Mouse (Mus musculus) stomach, postnatal 0 days (tissue): ENCODE measurements around the gene Pax3. TPM values are rescaled to one million over a fixed set of nuclear protein-coding genes. Genes with fewer than 3 reads are reported as not detected.

Experiments used
- ATAC-seq: fragments of 200-750 bp; cut with Nextera tagmentation; 2 replicates; pipeline ENCODE4 v1.8.0; 2017; ENCODE audit not compliant: low FRiP score, low TSS enrichment
- DNase-seq: peaks from one replicate; pipeline ENCODE4 v3.0.0-alpha.2; 2016; ENCODE audit warnings: low spot score
- H3K27ac ChIP-seq: fragments of 300-500 bp; sonication (generic); replicated peaks from 2 replicates; pipeline ENCODE4 v1.5.1; 2014; ENCODE audit warnings: mild to moderate bottlenecking, control low read depth
- H3K27me3 ChIP-seq: fragments of 300-500 bp; sonication (generic); 2 replicates; pipeline ENCODE4 v1.6.1; 2014; ENCODE audit warnings: low read length; ENCODE audit not compliant: control insufficient read depth, insufficient read depth
- H3K36me3 ChIP-seq: fragments of 300-500 bp; sonication (generic); 2 replicates; pipeline ENCODE4 v1.6.1; 2014; ENCODE audit warnings: low read length, mixed read lengths; ENCODE audit not compliant: control insufficient read depth, insufficient read depth
- H3K4me1 ChIP-seq: fragments of 300-500 bp; sonication (generic); replicated peaks from 2 replicates; pipeline ENCODE4 v1.6.1; 2014; ENCODE audit warnings: antibody characterized with exemption; ENCODE audit not compliant: control insufficient read depth, insufficient read depth
- H3K4me2 ChIP-seq: fragments of 300-500 bp; sonication (generic); replicated peaks from 2 replicates; pipeline ENCODE4 v1.6.1; 2014; ENCODE audit warnings: low read depth, mild to moderate bottlenecking, control low read depth, moderate library complexity
- H3K4me3 ChIP-seq: fragments of 300-500 bp; sonication (generic); 2 replicates; pipeline ENCODE4 v1.5.1; 2014; ENCODE audit warnings: low read depth, low read length, control low read depth
- H3K9ac ChIP-seq: fragments of 300-500 bp; sonication (generic); 2 replicates; pipeline ENCODE4 v1.6.1; 2014; ENCODE audit warnings: mild to moderate bottlenecking, low read length, control low read depth, mixed read lengths
- H3K9me3 ChIP-seq: fragments of 300-500 bp; sonication (generic); 2 replicates; pipeline ENCODE4 v1.6.1; 2016; ENCODE audit warnings: low read length; ENCODE audit not compliant: control insufficient read depth
- CTCF ChIP-seq: IDR thresholded peaks from 2 replicates; pipeline ENCODE4 v1.5.1; 2016; ENCODE audit warnings: antibody characterized with exemption, low read depth, mild to moderate bottlenecking, moderate library complexity
- EP300 ChIP-seq: optimal IDR thresholded peaks from 2 replicates; pipeline ENCODE3; 2016; ENCODE audit warnings: antibody characterized with exemption
- WGBS: fragments of 180-500 bp; shearing (Covaris S2); extraction: QIAGEN DNeasy Blood & Tissue Kit; methylation state at CpG from one replicate; pipeline ENCODE4 v1.1.7; 2014; 5-methylcytosine and 5-hydroxymethylcytosine counted together
- polyA plus RNA-seq: library from polyadenylated mRNA; unstranded; fragments of >200 nt; fragmentation: Nextera tagmentation; extraction: Ambion mirVana; gene quantifications from 2 replicates; pipeline ENCODE4 v1.2.1, GENCODE M21; 2015

The Pax3 gene
- polyA plus RNA-seq, 1 experiment from 2014 or later: not detected

GRCm38 (mm10) chr1:78110311-78110710, 86.6 kb downstream of the Pax3 start:
- Histone ChIP-seq H3K9ac (no peak overlapping the region), H3K9me3 (no peaks in the 10 kb centered on the region), H3K27me3 (no peaks in the 10 kb centered on the region), H3K27ac (no peak overlapping the region), H3K36me3 (no peaks in the 10 kb centered on the region), H3K4me1 (no peaks in the 10 kb centered on the region), H3K4me3 (no peak overlapping the region), H3K4me2 (no peak overlapping the region)
- TF ChIP-seq EP300: no peak
- TF ChIP-seq CTCF: no peak
- ATAC-seq (no peak), DNase-seq (no peak)
- WGBS: 31% methylated on average over 6 of the region's 6 CpGs

GRCm38 (mm10) chr1:78103511-78103910, 93.4 kb downstream of the Pax3 start:
- no peak overlapping the region for H3K4me3 ChIP-seq
- TF ChIP-seq EP300 (no peak), CTCF (no peak)
- H3K4me2 ChIP-seq: no peak overlapping the region
- no peaks in the 10 kb centered on the region for H3K9me3 ChIP-seq
- no peak overlapping the region for H3K9ac ChIP-seq
- ATAC-seq (no peak), DNase-seq (no peak)
- H3K4me1 ChIP-seq: no peaks in the 10 kb centered on the region
- no peaks in the 10 kb centered on the region for H3K27me3 ChIP-seq
- H3K27ac ChIP-seq: no peak overlapping the region
- H3K36me3 ChIP-seq: no peaks in the 10 kb centered on the region
- WGBS: 60% methylated on average over 7 of the region's 7 CpGs

- Histone ChIP-seq H3K27ac (no peak overlapping the region), H3K36me3 (no peaks in the 10 kb centered on the region), H3K4me3 (no peak overlapping the region), H3K27me3 (no peaks in the 10 kb centered on the region), H3K9ac (no peak overlapping the region), H3K4me2 (no peak overlapping the region), H3K9me3 (no peaks in the 10 kb centered on the region), H3K4me1 (no peaks in the 10 kb centered on the region)
- TF ChIP-seq EP300 (no peak), CTCF (no peak)
- ATAC-seq (no peak), DNase-seq (no peak)
- 80% methylated on average over 4 of the region's 4 CpGs for WGBS
Observed at GRCm38 (mm10) chr1:78093619-78094018, 103.3 kb downstream of the Pax3 start.

- H3K4me1 ChIP-seq: no peaks in the 10 kb centered on the region
- 68% methylated on average over 2 of the region's 2 CpGs for WGBS
- no peaks in the 10 kb centered on the region for H3K9me3 ChIP-seq
- ATAC-seq (no peak), DNase-seq (no peak)
- H3K4me2 ChIP-seq: no peak overlapping the region
- no peak overlapping the region for H3K9ac ChIP-seq
- no peak overlapping the region for H3K4me3 ChIP-seq
- H3K27me3 ChIP-seq: no peaks in the 10 kb centered on the region
- H3K27ac ChIP-seq: no peak overlapping the region
- no peak for TF ChIP-seq CTCF
- no peak for TF ChIP-seq EP300
- no peaks in the 10 kb centered on the region for H3K36me3 ChIP-seq
Observed at GRCm38 (mm10) chr1:78088646-78089045, 108.3 kb downstream of the Pax3 start.

DNA sequence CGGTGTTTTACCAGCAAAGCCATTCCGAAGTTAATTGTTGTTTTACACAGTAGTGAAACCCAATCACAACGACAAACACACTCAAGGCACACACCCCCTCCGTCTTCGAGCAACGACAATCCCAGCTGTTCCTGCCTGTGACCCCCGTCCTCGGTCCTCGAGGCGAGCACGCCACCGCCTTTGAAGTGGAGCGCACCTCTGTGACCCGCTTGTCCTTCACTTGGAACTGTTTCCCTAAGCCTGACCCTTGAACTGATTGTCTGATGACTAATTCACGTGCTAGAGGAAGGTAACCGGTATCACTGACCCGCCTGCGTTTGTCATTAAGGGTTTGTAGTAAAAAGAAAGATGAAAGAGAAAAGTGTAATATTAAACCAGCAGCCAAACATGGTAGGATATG, 115.2 kb downstream of the Pax3 start:
- Histone ChIP-seq H3K4me3 (no peak overlapping the region), H3K27me3 (no peaks in the 10 kb centered on the region), H3K4me2 (no peak overlapping the region), H3K27ac (no peak overlapping the region), H3K9me3 (no peaks in the 10 kb centered on the region), H3K36me3 (no peaks in the 10 kb centered on the region), H3K9ac (no peak overlapping the region), H3K4me1 (no peaks in the 10 kb centered on the region)
- WGBS: 42% methylated on average over 18 of the region's 18 CpGs
- TF ChIP-seq EP300 (no peak), CTCF (no peak)
- DNase-seq (no peak), ATAC-seq (no peak)

GRCm38 (mm10) chr1:78060850-78061249, 136.1 kb downstream of the Pax3 start:
- Histone ChIP-seq H3K4me2 (no peak overlapping the region), H3K4me1 (no peaks in the 10 kb centered on the region), H3K9ac (no peak overlapping the region), H3K9me3 (no peaks in the 10 kb centered on the region), H3K27me3 (no peaks in the 10 kb centered on the region), H3K4me3 (no peak overlapping the region), H3K27ac (no peak overlapping the region), H3K36me3 (no peaks in the 10 kb centered on the region)
- 60% methylated on average over 5 of the region's 5 CpGs for WGBS
- no peak for DNase-seq
- ATAC-seq: no peak
- TF ChIP-seq CTCF (no peak), EP300 (no peak)
